ENCODE assay signal across 11 mouse cellular contexts in the genomic region with DNA sequence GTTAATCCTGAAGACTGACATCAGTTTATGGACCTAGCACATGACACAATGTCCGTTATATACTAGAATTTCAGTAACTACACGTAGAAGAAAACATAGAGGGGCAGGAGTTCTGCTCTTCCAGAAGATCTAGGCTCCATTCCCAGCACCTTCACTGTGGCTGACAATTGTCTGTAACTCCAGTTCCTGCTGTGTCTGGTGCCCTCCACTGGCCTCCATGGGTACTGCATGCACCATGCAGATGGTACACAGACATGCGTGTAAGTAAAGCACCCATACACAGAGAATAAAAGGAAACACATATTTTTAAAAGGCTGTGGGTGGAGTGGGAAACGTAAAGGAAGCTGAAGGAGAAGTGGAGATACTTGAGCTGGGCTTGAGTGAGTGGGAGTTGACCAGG.
A peak's percentile ranks its signal among the peaks of the same experiment; 100 is the strongest.
DNase-seq lines count a peak whose midpoint lies in the region; ATAC-seq lines count a peak whose summit lies in the region.
"Had no signal": no experiment of that assay in that cellular context is flagged by ENCODE, and none has a peak within 500 bp of the region (broad histone marks: within the 10 kb centered on the region; RNA-seq: fewer than 3 reads in every experiment).

No protein-coding gene starts in this region.

- H3K4me3 ChIP-seq in midbrain, embryonic 11.5 days (ENCODE audit: low read depth, low read length) = no peak overlapping the region
- no peak overlapping the region for H3K4me3 ChIP-seq in midbrain, embryonic 13.5 days (replicated peaks)
- H3K4me3 ChIP-seq in forebrain, embryonic 10.5 days = no peak overlapping the region

- no peak overlapping the region for H3K9ac ChIP-seq in midbrain, embryonic 11.5 days (ENCODE audit: low read length)
- H3K9ac ChIP-seq in midbrain, embryonic 13.5 days (replicated peaks) = no peak overlapping the region

- ATAC-seq in frontal cortex, adult (ENCODE audit: low TSS enrichment) = peak; percentile 39
- no peak for ATAC-seq in midbrain, embryonic 11.5 days (ENCODE audit: low FRiP score)
- no peak for ATAC-seq in midbrain, embryonic 13.5 days
- ATAC-seq in common myeloid progenitor, adult 5-6 weeks (replicated peaks; ENCODE audit: low read depth, poor library complexity, severe bottlenecking) = peak; percentile 67
- ATAC-seq: Patski had no signal

- intact Hi-C loops in heart, postnatal 25 days (cut with DNase I) = no loop called here

- no peak for DNase-seq in frontal cortex, adult 2 months (ENCODE audit: extremely low spot score in 1 of 2, low spot score in 1 of 2)
- peak; percentile 90 for DNase-seq in midbrain, embryonic 11.5 days (ENCODE audit: low spot score, missing footprints)
- DNase-seq in thymus, postnatal 14 days = peak; percentile 38
- DNase-seq in forebrain, embryonic 10.5 days (ENCODE audit: extremely low spot score, low spot score) = no peak
- DNase-seq in heart, postnatal 25 days (ENCODE audit: low spot score) = no peak
- DNase-seq: cerebellum, postnatal 10 days; heart, adult 11 months had no signal

- no peaks in the 10 kb centered on the region for H3K4me1 ChIP-seq in midbrain, embryonic 11.5 days (ENCODE audit: control insufficient read depth, insufficient read depth, low read length)
- H3K4me1 ChIP-seq in midbrain, embryonic 13.5 days (replicated peaks) = no peaks in the 10 kb centered on the region
- H3K4me1 ChIP-seq in forebrain, embryonic 10.5 days = peaks cover 7% of the 10 kb centered on the region

- H3K27me3 ChIP-seq in midbrain, embryonic 11.5 days (ENCODE audit: control insufficient read depth, insufficient read depth, low read length) = no peaks in the 10 kb centered on the region
- H3K27me3 ChIP-seq in midbrain, embryonic 13.5 days = no peaks in the 10 kb centered on the region
- H3K27me3 ChIP-seq in forebrain, embryonic 10.5 days (ENCODE audit: poor library complexity, severe bottlenecking) = no peaks in the 10 kb centered on the region
- H3K27me3 ChIP-seq: Patski had no signal

- no peak overlapping the region for H3K4me2 ChIP-seq in midbrain, embryonic 11.5 days
- H3K4me2 ChIP-seq in midbrain, embryonic 13.5 days (replicated peaks) = no peak overlapping the region

- no peaks in the 10 kb centered on the region for H3K9me3 ChIP-seq in midbrain, embryonic 11.5 days (ENCODE audit: control insufficient read depth, low read length)
- H3K9me3 ChIP-seq in midbrain, embryonic 13.5 days = no peaks in the 10 kb centered on the region
- no peaks in the 10 kb centered on the region for H3K9me3 ChIP-seq in forebrain, embryonic 10.5 days

- WGBS in midbrain, embryonic 11.5 days = 85% methylated on average over 4 of the region's 4 CpGs
- 84% methylated on average over 4 of the region's 4 CpGs for WGBS in midbrain, embryonic 13.5 days
- 81% methylated on average over 4 of the region's 4 CpGs for WGBS in forebrain, embryonic 10.5 days

- H3K27ac ChIP-seq in midbrain, embryonic 11.5 days (ENCODE audit: low read depth, low read length) = no peak overlapping the region
- H3K27ac ChIP-seq in midbrain, embryonic 13.5 days = no peak overlapping the region
- no peak overlapping the region for H3K27ac ChIP-seq in forebrain, embryonic 10.5 days

- no peaks in the 10 kb centered on the region for H3K36me3 ChIP-seq in midbrain, embryonic 11.5 days (ENCODE audit: control insufficient read depth, insufficient read depth, low read length)
- H3K36me3 ChIP-seq in midbrain, embryonic 13.5 days = no peaks in the 10 kb centered on the region
- no peaks in the 10 kb centered on the region for H3K36me3 ChIP-seq in forebrain, embryonic 10.5 days (replicated peaks)

Comparison
In these comparisons a context has a peak if more than half of its experiments do, and no peak if none do; other contexts are left out.
1. ATAC-seq: peak in frontal cortex, adult (single experiment) and common myeloid progenitor, adult 5-6 weeks (single experiment); none in midbrain, embryonic 11.5 days (single experiment) and midbrain, embryonic 13.5 days (single experiment).
2. DNase-seq: peak in midbrain, embryonic 11.5 days (single experiment) and thymus, postnatal 14 days (single experiment); none in frontal cortex, adult 2 months (0 of 2), forebrain, embryonic 10.5 days (single experiment) and heart, postnatal 25 days (single experiment).